Mouse (Mus musculus): ENCODE results near the gene Kcns1. TPM values are rescaled to one million over a fixed set of nuclear protein-coding genes. Genes with fewer than 3 reads are reported as not detected.

The Kcns1 gene
- total and polyA plus RNA-seq, 3 experiments, result 0.11 to 0.34 TPM; not detected in 1

DNA sequence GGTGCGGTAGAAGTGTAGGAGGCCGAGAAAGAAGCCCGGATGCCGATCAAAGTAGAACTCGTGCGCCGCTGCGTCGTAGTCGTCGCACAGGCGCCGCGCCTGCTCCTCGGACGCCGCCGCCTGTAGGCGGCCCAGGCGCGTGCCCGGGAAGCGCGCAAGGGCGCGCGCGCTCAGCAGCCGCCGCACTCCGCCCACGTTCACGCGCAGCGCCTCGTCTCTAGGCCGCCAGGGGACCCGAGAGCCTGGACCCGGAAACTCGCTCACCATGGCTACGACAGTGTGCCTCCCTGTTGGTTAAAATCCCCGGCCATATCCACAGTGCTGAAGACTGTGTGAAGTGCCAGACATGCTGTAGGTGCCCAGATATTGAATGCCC lies 2.4 kb downstream of the Kcns1 start:
- no peak overlapping the region for H3K4me3 ChIP-seq (replicated peaks in 1 of 3; ENCODE audit: low read depth in 2 of 3, low read length in 2 of 3, poor library complexity in 1 of 3)
- in situ Hi-C loops (cut with MboI; ENCODE audit: low pct_ligation_motif_present, low pct_unique_long_range_greater_than_20kb, low sequenced_read_pairs) (no loop called here), dilution Hi-C loops (cut with MboI; ENCODE audit: extremely low pct_ligation_motif_present, extremely low pct_unique_long_range_greater_than_20kb, low sequenced_read_pairs) (no loop called here)
- DNase-seq (ENCODE audit: extremely low read depth), result no peak
- no peak overlapping the region for H3K27ac ChIP-seq (ENCODE audit: insufficient read depth, low read depth)
- H3K36me3 ChIP-seq (replicated peaks in 1 of 2; ENCODE audit: control insufficient read depth in 1 of 2, insufficient read depth in 1 of 2, low read length in 1 of 2), result peaks cover 0 to 1% of the 10 kb centered on the region in 2 experiments
- H3K4me1 ChIP-seq (ENCODE audit: control insufficient read depth in 1 of 2, insufficient read depth in 2 of 2), result peaks cover 0 to 5% of the 10 kb centered on the region in 2 experiments; a peak in 1 of 4 replicates
- H3K9me3 ChIP-seq (replicated peaks; ENCODE audit: low read length), result peaks cover 10% of the 10 kb centered on the region
- H3K27me3 ChIP-seq (replicated peaks), result no peaks in the 10 kb centered on the region
- no peak overlapping the region for H3K4me2 ChIP-seq (ENCODE audit: insufficient read depth, low read depth, poor library complexity, severe bottlenecking)
- no peaks in the 10 kb centered on the region for H3K79me2 ChIP-seq (replicated peaks; ENCODE audit: control insufficient read depth, extremely low read depth, insufficient read depth, poor library complexity, severe bottlenecking)
- no peak overlapping the region for H3K9ac ChIP-seq (ENCODE audit: insufficient read depth, low read depth)
- TF ChIP-seq MXI1 (IDR thresholded peaks at IDR 0.05; ENCODE audit: low read depth, low read length), result no peak
- TF ChIP-seq POLR2AphosphoS2 (IDR thresholded peaks at IDR 0.05; ENCODE audit: low read depth, low read length), result no peak
- no peak for TF ChIP-seq SMC3 (IDR thresholded peaks at IDR 0.05; ENCODE audit: low read depth, low read length)
- no peak for TF ChIP-seq ZC3H11A (IDR thresholded peaks at IDR 0.05; ENCODE audit: low read depth, low read length)
- TF ChIP-seq USF2 (conservative IDR thresholded peaks at IDR 0.05; ENCODE audit: low read depth, low read length), result no peak
- no peak for TF ChIP-seq RCOR1 (conservative IDR thresholded peaks at IDR 0.05; ENCODE audit: low read depth, low read length)
- no peak for TF ChIP-seq GABPA (IDR thresholded peaks at IDR 0.05; ENCODE audit: insufficient replicate concordance, low read depth, low read length)

DNA sequence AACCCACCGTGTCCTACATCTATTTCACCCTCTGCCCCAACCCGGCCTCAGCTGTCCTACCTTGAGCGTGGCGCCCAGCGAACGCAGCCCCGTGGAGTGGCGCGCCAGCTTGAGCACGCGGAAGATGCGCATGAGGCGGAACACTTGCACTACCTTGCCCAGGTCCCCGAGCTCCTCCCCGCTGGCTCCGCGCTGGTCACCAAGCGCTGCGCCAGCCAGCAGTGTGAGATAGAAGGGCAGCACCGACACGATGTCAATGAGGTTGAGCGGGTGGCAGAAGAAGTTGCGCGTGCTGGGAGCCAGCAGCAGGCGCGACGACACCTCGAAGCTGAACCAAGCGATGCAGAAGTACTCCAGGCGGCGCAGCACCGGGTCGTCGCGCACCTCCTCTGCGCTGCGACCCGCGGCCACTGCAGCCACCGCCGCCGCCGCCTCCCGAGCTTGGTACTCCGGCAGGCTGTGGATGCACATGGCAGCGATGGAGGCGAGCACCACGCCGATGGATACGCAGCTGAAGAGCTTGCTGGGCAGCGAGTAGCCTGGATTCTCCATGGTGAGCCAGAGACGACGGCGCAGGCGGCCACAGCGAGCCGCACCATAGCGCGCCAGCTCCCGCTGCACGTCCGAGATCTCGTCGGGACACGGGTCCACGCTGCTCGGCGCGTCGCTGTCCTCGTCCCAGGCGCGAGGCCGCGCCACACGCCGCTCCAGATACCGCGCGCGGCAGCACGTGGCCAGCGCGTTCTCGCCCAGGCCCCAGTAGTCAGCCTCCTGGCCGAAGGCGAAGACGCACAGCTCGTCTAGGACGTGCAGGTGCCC lies 3.0 kb downstream of the Kcns1 start:
- no peak for DNase-seq (ENCODE audit: extremely low read depth)
- TF ChIP-seq HCFC1 (IDR thresholded peaks at IDR 0.05; ENCODE audit: low read depth, low read length), result no peak
- no peak for TF ChIP-seq MAFK (IDR thresholded peaks at IDR 0.05; ENCODE audit: insufficient replicate concordance, low read length)
- TF ChIP-seq EP300 (IDR thresholded peaks at IDR 0.05; ENCODE audit: low read length), result no peak
- no peak for TF ChIP-seq PAX5 (IDR thresholded peaks at IDR 0.05; ENCODE audit: low read length)
- TF ChIP-seq UBTF (IDR thresholded peaks at IDR 0.05; ENCODE audit: low read depth, low read length), result no peak
- no peak for TF ChIP-seq ZMIZ1 (IDR thresholded peaks at IDR 0.05; ENCODE audit: low read depth, low read length)
- no peak for TF ChIP-seq POLR2AphosphoS2 (IDR thresholded peaks at IDR 0.05; ENCODE audit: low read depth, low read length)
- no peak for TF ChIP-seq JUN (IDR thresholded peaks at IDR 0.05; ENCODE audit: insufficient read depth, low read depth, low read length)
- TF ChIP-seq CHD2 (IDR thresholded peaks at IDR 0.05; ENCODE audit: low read length), result no peak
- TF ChIP-seq CHD1 (IDR thresholded peaks at IDR 0.05; ENCODE audit: low read depth, low read length), result no peak
- no peak for TF ChIP-seq IRF4 (IDR thresholded peaks at IDR 0.05; ENCODE audit: low read depth, low read length)
- Histone ChIP-seq H3K79me2 (replicated peaks; ENCODE audit: control insufficient read depth, extremely low read depth, insufficient read depth, poor library complexity, severe bottlenecking) (no peaks in the 10 kb centered on the region), H3K27me3 (replicated peaks) (no peaks in the 10 kb centered on the region), H3K9me3 (replicated peaks; ENCODE audit: low read length) (peaks cover 10% of the 10 kb centered on the region), H3K36me3 (replicated peaks in 1 of 2; ENCODE audit: control insufficient read depth in 1 of 2, insufficient read depth in 1 of 2, low read length in 1 of 2) (peaks cover 0 to 1% of the 10 kb centered on the region in 2 experiments), H3K27ac (ENCODE audit: insufficient read depth, low read depth) (no peak overlapping the region), H3K4me1 (ENCODE audit: control insufficient read depth in 1 of 2, insufficient read depth in 2 of 2) (peaks cover 0 to 5% of the 10 kb centered on the region in 2 experiments; a peak in 1 of 4 replicates), H3K4me3 (replicated peaks in 1 of 3; ENCODE audit: low read depth in 2 of 3, low read length in 2 of 3, poor library complexity in 1 of 3) (no peak overlapping the region), H3K9ac (ENCODE audit: insufficient read depth, low read depth) (no peak overlapping the region), H3K4me2 (ENCODE audit: insufficient read depth, low read depth, poor library complexity, severe bottlenecking) (no peak overlapping the region)
- in situ Hi-C loops (cut with MboI; ENCODE audit: low pct_ligation_motif_present, low pct_unique_long_range_greater_than_20kb, low sequenced_read_pairs), result no loop called here
- dilution Hi-C loops (cut with MboI; ENCODE audit: extremely low pct_ligation_motif_present, extremely low pct_unique_long_range_greater_than_20kb, low sequenced_read_pairs), result no loop called here
